14 mouse cellular contexts compared by ENCODE assay signal in genomic region chr3:98065004-98065403, GRCm38 (mm10). TPM values are rescaled to one million over a fixed set of nuclear protein-coding genes. Genes with fewer than 3 reads are reported as not detected.
DNase-seq lines count a peak whose midpoint lies in the region; ATAC-seq and TF ChIP-seq lines count a peak whose summit lies in the region.
"Had no signal": no experiment of that assay in that cellular context is flagged by ENCODE, and none has a peak within 500 bp of the region (broad histone marks: within the 10 kb centered on the region; RNA-seq: fewer than 3 reads in every experiment).

No protein-coding gene starts in this region.

- DNase-seq in gastrocnemius, adult 2 months, result no peak
- no peak for DNase-seq in gastrocnemius, adult 18-20 months (ENCODE audit: low spot score)
- DNase-seq in kidney, adult 11 months, result no peak
- no peak for DNase-seq in adrenal gland, adult 2 months
- DNase-seq: cerebellum, adult 18-20 months; heart, adult 18-20 months; kidney, adult 18-20 months; layer of hippocampus, adult 9-11 months; lung, postnatal 4 days had no signal

- no peak overlapping the region for H3K4me3 ChIP-seq in gastrocnemius, adult 2 months
- no peak overlapping the region for H3K4me3 ChIP-seq in kidney, embryonic 14.5 days (ENCODE audit: low read length)
- no peak overlapping the region for H3K4me3 ChIP-seq in embryonic facial prominence, embryonic 12.5 days
- no peak overlapping the region for H3K4me3 ChIP-seq in limb, embryonic 12.5 days (replicated peaks)

- TF ChIP-seq CTCF in gastrocnemius, adult 2 months (IDR thresholded peaks at IDR 0.05), result no peak

- no peaks in the 10 kb centered on the region for H3K27me3 ChIP-seq in kidney, embryonic 14.5 days (ENCODE audit: control insufficient read depth, insufficient read depth, low read length)
- no peaks in the 10 kb centered on the region for H3K27me3 ChIP-seq in embryonic facial prominence, embryonic 12.5 days
- H3K27me3 ChIP-seq in limb, embryonic 12.5 days, result no peaks in the 10 kb centered on the region

- intact Hi-C loops in gastrocnemius, adult 2 months (cut with DNase I), result no loop called here

- no peak for ATAC-seq in kidney, embryonic 14.5 days (ENCODE audit: low FRiP score, low TSS enrichment)
- no peak for ATAC-seq in embryonic facial prominence, embryonic 12.5 days (ENCODE audit: insufficient number of reproducible peaks, insufficient read depth, low FRiP score, low TSS enrichment)
- ATAC-seq in limb, embryonic 12.5 days (ENCODE audit: insufficient number of reproducible peaks, insufficient read depth, low FRiP score, low TSS enrichment, low read depth), result no peak
- ATAC-seq in erythroblast, adult 5-6 weeks (replicated peaks; ENCODE audit: low FRiP score, poor library complexity, severe bottlenecking), result no peak
- ATAC-seq: midbrain, embryonic 16.5 days had no signal

- peaks cover 45% of the 10 kb centered on the region for H3K4me1 ChIP-seq in kidney, embryonic 14.5 days (ENCODE audit: control insufficient read depth, insufficient read depth, low read length)
- H3K4me1 ChIP-seq in embryonic facial prominence, embryonic 12.5 days, result peaks cover 64% of the 10 kb centered on the region
- H3K4me1 ChIP-seq in limb, embryonic 12.5 days (replicated peaks), result peaks cover 96% of the 10 kb centered on the region

- no peaks in the 10 kb centered on the region for H3K9me3 ChIP-seq in kidney, embryonic 14.5 days (ENCODE audit: control insufficient read depth, low read length)
- H3K9me3 ChIP-seq in embryonic facial prominence, embryonic 12.5 days, result no peaks in the 10 kb centered on the region
- H3K9me3 ChIP-seq in limb, embryonic 12.5 days, result no peaks in the 10 kb centered on the region

- peaks cover 6% of the 10 kb centered on the region; the same call in 1 of the 2 replicates for H3K36me3 ChIP-seq in kidney, embryonic 14.5 days (ENCODE audit: control insufficient read depth, insufficient read depth, low read length)
- peaks cover 5% of the 10 kb centered on the region; the same call in 1 of the 2 replicates for H3K36me3 ChIP-seq in embryonic facial prominence, embryonic 12.5 days
- H3K36me3 ChIP-seq in limb, embryonic 12.5 days, result peaks cover 5% of the 10 kb centered on the region; the same call in 1 of the 2 replicates

- no peak overlapping the region for H3K9ac ChIP-seq in kidney, embryonic 14.5 days (ENCODE audit: low read depth, low read length)
- no peak overlapping the region for H3K9ac ChIP-seq in embryonic facial prominence, embryonic 12.5 days
- H3K9ac ChIP-seq in limb, embryonic 12.5 days (replicated peaks), result no peak overlapping the region

- no peak overlapping the region for H3K4me2 ChIP-seq in kidney, embryonic 14.5 days (replicated peaks; ENCODE audit: low read depth, low read length)
- no peak overlapping the region for H3K4me2 ChIP-seq in embryonic facial prominence, embryonic 12.5 days (replicated peaks)
- no peak overlapping the region for H3K4me2 ChIP-seq in limb, embryonic 12.5 days

- 94% methylated on average over 8 of the region's 8 CpGs for WGBS in kidney, embryonic 14.5 days
- 81% methylated on average over 8 of the region's 8 CpGs for WGBS in embryonic facial prominence, embryonic 12.5 days
- WGBS in limb, embryonic 12.5 days, result 85% methylated on average over 8 of the region's 8 CpGs

- H3K27ac ChIP-seq in gastrocnemius, adult 2 months, result peak overlapping the region; percentile 83; the same call in 1 of the 2 replicates
- H3K27ac ChIP-seq in kidney, embryonic 14.5 days (ENCODE audit: low read depth, low read length), result peak overlapping the region; percentile 60
- peak overlapping the region; percentile 96 for H3K27ac ChIP-seq in embryonic facial prominence, embryonic 12.5 days
- peak overlapping the region; percentile 98 for H3K27ac ChIP-seq in limb, embryonic 12.5 days

RNA-seq across cellular contexts. Expression of gene Notch2, which starts 51.7 kb away (rescaled TPM):
- total RNA-seq in gastrocnemius, adult 2 months (2021), result 10 to 100 TPM in 1 of 2 experiments, 1 to 10 TPM in 1; 8.7 to 10.3 TPM
- 1 to 10 TPM; 6.6 to 8.3 TPM for total RNA-seq in gastrocnemius, adult 18-20 months (2021)
- 34.4 and 42.7 TPM in 2 replicates for polyA plus RNA-seq in kidney, embryonic 14.5 days (2014; fragmentation: Nextera tagmentation; extraction: Ambion mirVana)
- polyA plus RNA-seq in embryonic facial prominence, embryonic 12.5 days (2016; fragmentation: Nextera tagmentation; extraction: Ambion mirVana), result 38.8 and 42.1 TPM in 2 replicates
- polyA plus RNA-seq in limb, embryonic 12.5 days (2016; fragmentation: Nextera tagmentation; extraction: Ambion mirVana), result 35.7 and 41.6 TPM in 2 replicates
- total RNA-seq in adrenal gland, adult 2 months (2021), result 10 to 100 TPM; 53.8 to 70.1 TPM
- 26.4 and 33.9 TPM in 2 replicates for polyA plus RNA-seq in adrenal gland, adult 2 months (2012; rRNA removed)
- total RNA-seq in erythroblast, adult 5-6 weeks (2015; ENCODE audit: low replicate concordance), result 11.1 and 14.4 TPM in 2 replicates
- total RNA-seq in erythroblast, adult 5-6 weeks (2017; ENCODE audit: low replicate concordance), result 11.2 and 11.5 TPM in 2 replicates
